Mouse (Mus musculus): ENCODE results near the gene Cybb.
"Not testable (repeated sequence)": the region's sequence is repeated elsewhere in the genome, so short reads cannot be mapped to it uniquely, and the experiment has no call there.

Gene Cybb

DNA sequence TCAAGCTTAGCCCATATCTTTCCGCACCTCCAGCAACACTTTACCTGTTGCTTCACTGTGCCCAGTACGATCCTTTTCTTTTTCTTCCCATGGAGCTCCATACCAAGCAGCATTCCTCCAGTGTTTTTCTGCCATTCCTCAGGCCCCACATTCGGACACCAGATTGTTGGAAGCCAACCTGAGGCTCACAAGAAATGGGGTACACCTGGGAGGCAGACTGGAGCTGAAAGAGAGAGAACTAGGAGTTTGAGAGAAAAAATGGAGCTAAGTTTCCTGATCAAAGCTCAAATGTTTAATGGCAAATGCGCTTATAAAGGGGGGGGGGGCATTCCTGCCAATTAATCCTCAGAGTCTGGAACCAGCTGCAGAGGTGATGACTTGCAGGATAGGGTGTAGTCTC is at the start of gene Cybb:
Gene Cybb, minus strand, starts transcription at position 101 of the 400 bp plus-strand sequence.
- no peak for DNase-seq (ENCODE audit: low read depth, low spot score)

DNA sequence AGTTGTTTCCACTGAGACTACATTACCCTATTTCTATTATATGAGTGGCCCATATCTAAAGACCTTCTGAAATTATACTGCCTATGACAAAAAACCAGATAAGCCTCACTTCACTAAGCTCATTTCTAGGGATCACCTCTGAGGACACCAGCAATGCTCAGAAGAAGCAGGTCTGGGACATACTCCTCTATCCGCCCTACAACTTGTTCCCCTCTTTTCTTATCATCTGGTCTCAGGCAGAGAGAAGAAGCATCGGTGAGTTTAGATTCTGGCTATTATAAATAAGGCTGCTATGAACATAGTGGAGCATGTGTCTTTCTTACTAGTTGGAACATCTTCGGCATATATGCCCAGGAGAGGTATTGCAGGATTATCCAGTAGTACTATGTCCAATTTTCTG is 49.3 kb upstream of the Cybb start:
- no peak for DNase-seq (ENCODE audit: low read depth, low spot score)

DNA sequence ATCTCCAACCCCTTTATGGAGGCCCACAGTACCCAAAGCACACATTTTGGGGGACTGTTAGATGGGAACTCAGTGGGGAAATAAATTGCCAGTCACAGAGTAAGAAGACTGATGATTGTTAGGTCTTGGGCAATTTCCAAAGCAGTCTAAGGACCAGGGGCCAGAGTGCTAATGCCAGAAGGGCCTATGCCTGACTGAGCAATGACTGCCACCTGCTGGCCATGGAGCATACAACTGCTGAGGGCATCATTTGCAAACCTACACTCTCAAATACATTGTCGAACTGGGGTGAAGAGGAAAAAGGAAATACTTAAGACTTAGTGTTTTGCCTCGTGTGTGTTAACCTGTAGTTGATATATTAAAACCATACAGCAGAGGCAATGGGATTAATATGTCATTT is 32.4 kb upstream of the Cybb start:
- DNase-seq (ENCODE audit: low read depth, low spot score) = not testable (repeated sequence)

DNA sequence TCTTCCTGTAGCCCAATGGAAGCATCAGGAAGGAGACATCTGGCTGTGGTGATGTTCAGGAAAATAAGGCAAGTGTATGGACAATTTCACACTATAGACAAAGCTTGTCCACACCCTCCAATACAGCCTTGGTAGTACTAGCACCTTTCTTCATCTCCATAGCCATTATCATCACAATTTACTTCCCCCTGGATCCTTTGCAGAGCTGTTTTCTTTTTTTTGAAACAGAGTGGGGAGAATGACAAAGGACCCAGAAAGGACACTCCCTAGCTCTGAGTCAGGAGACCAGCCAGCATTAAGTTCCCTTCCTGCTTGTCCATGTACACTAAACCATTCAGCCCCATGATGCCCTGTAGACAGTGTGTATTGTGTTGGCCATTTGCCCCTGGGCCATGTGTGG is 30.0 kb upstream of the Cybb start:
- not testable (repeated sequence) for DNase-seq (ENCODE audit: low read depth, low spot score)

DNA sequence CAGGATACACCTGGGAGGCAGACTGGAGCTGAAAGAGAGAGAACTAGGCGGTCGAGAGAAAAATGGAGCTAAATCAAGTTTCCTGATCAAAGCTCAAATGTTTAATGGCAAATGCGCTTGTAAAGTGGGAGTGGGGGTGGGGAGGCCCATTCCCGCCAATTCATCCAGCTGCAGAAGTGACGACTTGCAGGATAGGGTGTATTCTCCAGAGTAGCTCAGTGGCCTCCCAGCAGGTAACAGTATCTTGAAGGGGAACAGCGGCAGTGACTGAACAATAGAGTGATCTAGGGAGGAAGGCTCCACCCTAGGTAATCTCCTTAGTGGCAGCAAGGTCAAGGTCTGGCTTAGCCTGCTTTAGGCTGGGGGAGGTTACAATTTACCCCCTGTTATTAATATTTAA is 12.5 kb downstream of the Cybb start:
- DNase-seq (ENCODE audit: low read depth, low spot score) = not testable (repeated sequence)

DNA sequence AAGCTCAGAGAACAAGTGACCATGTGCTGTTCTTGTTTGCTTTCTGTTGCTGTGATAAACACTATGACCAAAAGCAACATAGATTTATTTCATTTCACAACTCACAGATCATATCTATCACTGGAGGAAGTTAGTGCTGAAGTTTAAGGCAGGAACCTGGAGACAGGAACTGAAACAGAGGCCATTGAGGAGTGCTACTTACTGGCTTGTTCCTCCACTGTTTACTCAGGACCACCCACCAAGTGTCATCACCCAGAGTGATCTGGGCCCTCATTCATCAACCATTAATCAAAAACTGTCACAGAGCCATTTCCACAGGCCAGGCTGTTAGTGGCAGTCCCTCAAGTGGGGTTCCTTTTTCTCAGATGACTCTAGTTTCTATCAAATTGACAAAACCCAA is 13.1 kb downstream of the Cybb start:
- no peak for DNase-seq (ENCODE audit: low read depth, low spot score)

DNA sequence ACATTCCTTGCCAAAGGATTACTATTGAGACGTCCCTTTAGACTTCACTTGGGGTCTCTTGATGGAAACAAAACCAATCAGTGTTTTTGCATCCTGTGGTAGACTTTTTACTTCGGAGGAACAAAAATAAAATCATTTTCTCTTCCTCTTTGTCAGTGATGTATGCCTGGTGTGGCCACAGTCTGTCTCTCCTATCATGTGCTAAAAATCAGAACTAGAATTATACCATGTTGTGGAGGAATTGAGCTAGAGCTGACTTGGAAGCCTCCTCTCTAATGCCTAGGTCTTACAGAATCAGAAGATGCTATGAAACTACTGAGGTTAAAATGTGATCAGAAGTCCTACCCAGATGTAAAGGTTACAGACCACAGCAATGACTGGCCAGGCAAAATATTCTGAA is 13.8 kb downstream of the Cybb start:
- DNase-seq (ENCODE audit: low read depth, low spot score) = no peak

DNA sequence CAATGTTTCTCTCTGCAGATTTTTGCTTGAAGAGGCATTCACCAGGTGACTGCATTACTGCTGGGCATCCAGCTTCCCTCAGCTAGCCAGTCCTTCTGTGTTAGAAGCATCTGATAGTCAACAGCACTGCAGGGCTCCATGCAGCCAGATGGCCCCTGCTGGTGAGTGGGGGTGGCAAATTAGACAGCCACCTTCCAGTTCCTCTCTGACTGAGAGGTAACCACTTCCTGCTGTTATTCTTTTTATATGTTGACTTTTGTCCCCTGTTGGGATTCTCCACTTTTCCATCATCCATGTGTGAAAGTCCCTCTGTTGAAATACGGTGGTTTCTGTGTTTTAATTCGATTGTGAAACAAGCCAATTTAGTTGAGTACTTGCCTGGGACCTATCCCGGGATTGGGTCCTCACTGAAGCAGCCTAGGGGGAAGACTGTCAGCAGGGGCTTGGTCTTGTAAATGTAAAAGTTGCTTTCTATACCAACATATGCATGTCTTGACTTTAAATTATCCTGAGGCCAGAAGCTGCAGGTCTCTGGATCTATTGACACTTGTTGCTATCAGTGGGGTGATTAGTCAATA is 16.7 kb downstream of the Cybb start:
- no peak for DNase-seq (ENCODE audit: low read depth, low spot score)

DNA sequence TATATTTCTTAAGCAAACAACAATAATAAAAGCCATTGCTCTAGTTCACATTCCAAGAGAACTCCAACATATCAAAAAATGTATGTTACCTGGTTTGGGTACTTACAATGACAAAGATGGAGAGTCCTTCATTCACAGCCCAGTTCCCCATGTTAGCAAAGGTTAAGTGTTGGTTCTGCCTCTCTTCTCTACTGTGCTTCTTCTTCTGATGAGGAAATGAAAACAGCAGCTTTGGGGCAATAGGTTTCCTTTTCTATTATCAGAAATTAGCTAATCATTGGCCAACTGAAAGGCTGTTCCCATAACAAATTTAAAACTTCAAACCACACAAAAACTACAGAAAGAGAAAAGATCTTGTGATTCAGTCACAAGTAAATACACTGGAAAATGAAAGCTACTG is 18.5 kb downstream of the Cybb start:
- no peak for DNase-seq (ENCODE audit: low read depth, low spot score)

DNA sequence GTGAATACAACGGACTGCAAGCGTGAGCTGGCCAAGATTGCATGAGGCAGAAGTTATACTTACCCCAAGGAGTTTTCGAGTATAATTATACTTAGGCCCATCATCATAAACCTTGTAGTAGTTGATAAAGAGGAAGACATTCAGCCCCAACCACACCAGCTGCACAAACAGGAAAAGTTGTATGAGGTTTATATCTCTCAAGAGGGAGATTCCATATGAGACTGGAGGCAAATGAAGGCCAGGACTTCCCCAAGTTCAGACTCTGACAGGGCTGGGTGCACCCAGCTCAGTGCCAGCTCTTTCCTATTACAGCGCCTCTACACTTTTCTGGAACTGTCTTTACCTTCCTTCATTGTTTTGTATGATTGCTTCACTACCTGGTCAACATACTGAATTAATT is 20.6 kb downstream of the Cybb start:
- no peak for DNase-seq (ENCODE audit: low read depth, low spot score)

DNA sequence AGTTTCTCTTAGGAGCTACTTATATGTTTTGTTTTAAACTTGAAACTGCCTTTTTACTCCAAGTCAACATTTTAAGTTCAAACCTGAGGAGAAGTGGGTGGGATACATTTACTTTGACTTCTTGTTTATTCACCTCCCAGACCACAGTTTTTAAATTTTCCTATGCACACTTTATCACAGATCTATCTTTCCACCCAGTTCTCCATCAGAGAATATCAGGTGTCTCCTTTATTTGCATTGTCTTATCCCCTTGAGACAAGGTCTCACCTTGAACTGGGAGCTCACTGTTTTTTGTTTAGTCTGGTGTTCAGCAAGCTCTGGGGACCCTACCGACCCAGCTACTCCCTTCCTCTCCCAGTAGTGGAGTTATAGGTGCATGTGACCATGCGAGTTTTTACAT is 21.7 kb downstream of the Cybb start:
- DNase-seq (ENCODE audit: low read depth, low spot score) = no peak

DNA sequence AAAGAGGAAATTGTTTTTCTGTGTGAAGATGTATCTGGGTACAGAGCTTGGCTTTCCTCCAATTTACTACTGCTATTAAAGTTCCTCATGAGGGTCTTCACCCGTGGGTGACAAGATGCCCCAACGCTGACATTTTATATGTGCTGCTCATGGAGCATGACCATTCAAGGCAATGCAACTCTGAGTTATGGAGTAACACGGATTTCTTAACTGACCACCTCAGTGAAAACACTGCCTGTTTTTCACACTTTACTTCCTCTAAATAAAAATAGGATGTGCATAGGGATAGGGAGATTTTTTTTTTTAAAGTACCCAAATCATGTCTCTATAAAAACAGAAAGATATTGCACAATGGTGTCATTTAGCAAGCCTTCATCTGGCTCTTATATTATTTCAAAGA is 24.9 kb downstream of the Cybb start:
- no peak for DNase-seq (ENCODE audit: low read depth, low spot score)

DNA sequence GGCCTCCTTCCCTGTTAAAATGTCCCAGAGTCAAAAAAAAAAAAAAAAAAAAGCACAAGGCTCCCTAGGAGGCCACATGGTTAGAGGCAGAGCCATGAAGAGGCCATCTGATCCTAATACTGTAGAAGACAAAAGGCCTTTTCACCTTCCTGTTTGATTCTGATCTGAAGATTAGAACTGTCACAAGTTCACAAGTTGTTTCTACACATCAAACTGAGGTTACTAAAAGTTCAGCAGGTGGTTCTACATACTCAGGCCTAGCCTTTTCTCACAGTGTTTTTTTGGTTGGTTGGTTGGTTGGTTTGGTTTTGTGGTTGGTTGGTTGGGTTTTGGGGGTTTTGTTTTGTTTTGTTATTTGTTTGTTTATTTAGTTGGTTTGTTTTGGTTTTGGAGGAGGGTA is 26.2 kb downstream of the Cybb start:
- DNase-seq (ENCODE audit: low read depth, low spot score) = no peak

DNA sequence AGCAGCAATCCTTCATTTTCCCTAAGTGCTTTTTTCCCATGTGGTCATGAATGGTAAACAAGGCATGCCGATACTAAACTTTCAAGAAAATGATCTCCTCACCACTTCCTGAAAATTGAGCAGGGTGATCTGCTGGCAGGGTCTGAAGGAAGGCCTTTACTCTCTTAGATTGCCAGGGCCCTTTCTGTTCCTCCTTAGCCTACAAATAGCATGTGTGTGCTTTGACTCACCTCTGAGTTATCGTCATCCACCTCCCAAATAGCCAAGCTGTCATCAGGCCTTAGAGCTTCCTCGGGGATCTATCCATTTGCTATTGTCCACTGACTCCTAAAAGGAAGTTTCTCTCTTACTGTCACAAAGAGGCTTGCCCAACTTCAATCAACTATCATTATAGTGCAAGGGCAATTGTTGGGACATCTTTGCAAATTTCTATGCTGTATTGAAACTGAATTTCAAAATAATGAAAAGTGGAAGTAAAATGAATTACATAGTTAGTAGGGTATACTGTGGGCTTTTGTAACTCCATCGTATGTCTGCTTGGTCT is 27.1 kb downstream of the Cybb start:
- no peak for DNase-seq (ENCODE audit: low read depth, low spot score)

DNA sequence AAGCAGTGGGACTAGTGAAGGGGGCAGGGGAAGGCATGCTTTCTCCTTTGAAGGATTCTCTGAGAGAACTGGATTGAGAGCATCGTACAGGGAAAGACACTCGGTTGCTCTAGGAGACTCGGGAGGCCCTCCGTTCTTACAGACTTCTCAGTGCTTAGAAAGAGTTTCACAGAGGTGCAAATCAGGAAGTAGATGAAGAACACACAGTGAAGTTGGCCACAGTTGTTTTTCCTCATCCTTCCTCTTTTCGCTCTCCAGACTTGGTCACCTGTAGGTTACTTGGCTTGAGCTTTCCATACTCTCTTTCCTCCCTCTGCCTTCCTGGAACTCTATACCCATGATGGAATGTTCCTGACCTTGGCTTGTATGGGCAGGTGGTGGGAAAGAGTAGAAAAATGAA is 35.2 kb downstream of the Cybb start:
- DNase-seq (ENCODE audit: low read depth, low spot score) = no peak

DNA sequence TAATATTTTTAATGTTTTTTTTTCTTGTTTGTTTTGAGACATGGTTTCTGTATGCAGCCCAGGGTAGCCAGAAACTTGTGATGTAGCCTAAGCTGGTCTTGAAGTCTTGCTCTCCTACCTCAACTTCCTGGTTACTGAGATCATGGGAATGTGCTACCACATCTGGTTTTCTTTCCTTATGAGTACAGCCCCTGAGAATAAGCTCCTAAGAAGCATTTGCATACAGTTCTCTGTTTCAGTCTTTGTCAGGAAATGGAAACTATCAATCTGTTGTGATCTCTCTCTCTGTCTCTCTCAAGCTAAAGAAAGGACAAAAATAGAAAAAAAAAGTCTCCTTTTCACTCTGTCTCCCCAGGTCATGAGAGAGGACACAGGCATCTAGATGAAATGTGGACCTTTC is 40.3 kb downstream of the Cybb start:
- DNase-seq (ENCODE audit: low read depth, low spot score) = no peak

DNA sequence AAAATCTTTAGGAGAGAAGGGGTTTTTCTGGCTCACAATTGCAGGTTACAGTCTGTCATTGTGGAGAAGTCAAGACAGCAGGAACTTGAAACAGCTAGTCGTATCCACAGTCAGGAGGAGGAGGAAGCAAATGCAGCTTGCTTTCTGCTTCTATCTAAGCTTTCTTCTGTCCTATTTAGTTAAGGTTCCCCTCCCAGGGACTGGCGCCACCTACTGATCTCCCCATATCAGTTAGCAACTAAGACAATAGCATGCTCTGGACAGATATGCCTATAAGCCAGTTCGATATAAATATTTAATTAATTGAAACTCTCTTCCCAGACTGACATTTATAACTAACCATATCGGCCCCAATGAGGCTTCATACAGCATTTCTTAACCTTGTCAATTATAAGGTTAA is 46.5 kb downstream of the Cybb start:
- no peak for DNase-seq (ENCODE audit: low read depth, low spot score)

DNA sequence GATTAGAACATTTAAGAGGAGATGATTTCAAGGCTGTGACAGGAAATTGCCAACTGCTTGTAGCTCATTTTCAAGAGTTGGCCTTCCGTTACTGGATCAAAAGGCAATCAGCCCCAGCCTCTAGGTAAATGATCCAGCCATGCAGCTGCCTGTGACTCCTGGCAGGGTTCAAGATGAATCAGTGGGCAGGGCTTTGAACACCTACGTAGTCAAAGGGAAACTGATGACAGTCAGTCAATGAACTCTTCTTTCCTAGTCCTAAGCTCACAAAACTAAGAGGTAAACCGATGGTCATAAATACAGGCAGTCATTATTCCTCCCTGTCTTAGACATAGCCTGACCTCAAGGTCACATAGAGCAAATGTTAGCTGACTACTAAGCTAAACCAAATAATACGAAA is 47.0 kb downstream of the Cybb start:
- DNase-seq (ENCODE audit: low read depth, low spot score) = no peak

DNA sequence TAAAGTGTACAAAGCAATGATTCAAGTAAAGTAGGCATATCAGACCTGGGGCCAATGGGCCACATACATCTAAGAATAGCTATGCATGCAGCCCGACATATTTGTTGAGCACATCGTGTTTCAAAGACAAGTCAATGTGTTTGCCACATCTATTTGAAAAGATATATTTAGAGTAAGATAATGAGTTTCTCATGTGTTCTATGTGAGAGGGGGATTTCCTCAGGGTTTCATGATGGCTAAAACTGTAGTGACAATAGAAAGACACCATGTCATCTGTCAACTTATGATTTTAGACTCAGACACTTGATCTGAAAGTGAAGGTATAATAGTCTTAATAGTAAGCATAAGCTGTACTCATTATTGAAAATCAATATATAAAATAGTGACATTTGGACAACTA is 48.3 kb downstream of the Cybb start:
- no peak for DNase-seq (ENCODE audit: low read depth, low spot score)

DNA sequence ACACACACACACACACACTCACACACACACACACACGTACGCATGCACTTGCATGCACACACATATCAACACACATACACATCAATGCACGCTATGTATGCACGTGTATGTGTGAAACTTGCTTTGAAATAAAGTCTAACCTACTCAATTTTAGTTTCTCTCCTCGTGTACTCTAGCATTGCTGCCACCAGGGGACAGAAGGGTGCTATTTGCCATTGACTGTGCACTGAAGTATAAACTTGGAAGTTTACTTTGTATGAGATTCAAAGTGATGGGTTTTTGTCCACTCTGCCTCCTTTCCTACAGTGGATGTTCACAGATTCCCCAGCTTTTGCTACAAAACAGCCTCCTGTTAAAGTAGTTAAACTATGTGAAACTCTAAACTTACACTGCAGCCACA is 73.7 kb downstream of the Cybb start:
- no peak for DNase-seq (ENCODE audit: low read depth, low spot score)

Measured in retina, adult 2 months (tissue).